Mouse (Mus musculus) right cerebral cortex, postnatal 36 days (tissue): ENCODE measurements around the gene C87414.
"Not testable (repeated sequence)": the region's sequence is repeated elsewhere in the genome, so short reads cannot be mapped to it uniquely, and the experiment has no call there.

ENCODE experiments used
- DNase-seq, 2 experiments: peaks; one replicate each; pipeline ENCODE4 v3.0.0; 2022; ENCODE audit warnings: low spot score in 2 of 2, mixed read lengths in 1 of 2

The C87414 gene

GRCm38 (mm10) chr5:93671451-93671850 lies at the start of gene C87414:
TSS of gene C87414 (minus strand) at chr5:93671551.
- DNase-seq: not testable (repeated sequence)

GRCm38 (mm10) chr5:93684661-93685060 lies 13.3 kb upstream of the C87414 start:
- DNase-seq: not testable (repeated sequence)
